Mouse (Mus musculus) lung, adult 2 months (tissue): ENCODE measurements around the gene Fbln2.

ENCODE experiments used
- CTCF ChIP-seq: fragments of 200-500 bp; IDR thresholded peaks from 2 replicates; pipeline ENCODE4 v1.5.1; 2011; ENCODE audit warnings: mild to moderate bottlenecking, low read length, control low read depth; ENCODE audit not compliant: insufficient read depth
- POLR2A ChIP-seq: fragments of 200-500 bp; IDR thresholded peaks from 2 replicates; pipeline ENCODE4 v1.6.1; 2011; ENCODE audit warnings: low read depth, mild to moderate bottlenecking, control low read depth, low read length, borderline replicate concordance; ENCODE audit errors: extremely low read depth

- TF ChIP-seq CTCF: no peak
- TF ChIP-seq POLR2A: no peak
Measured at GRCm38 (mm10) chr6:91180767-91181171, 31.5 kb upstream of the Fbln2 start.
